Mouse (Mus musculus): ENCODE data around the gene Cacna2d2.

Gene Cacna2d2

GRCm38 (mm10) chr9:107578587-107578986 is 179.2 kb downstream of the Cacna2d2 start, which contains the start of gene Naa80:
Gene Naa80, plus strand, starts transcription at chr9:107578887.
- DNase-seq (ENCODE audit: low read depth, low spot score) = no peak
